8 mouse cellular contexts compared by ENCODE assay signal in the genomic region with DNA sequence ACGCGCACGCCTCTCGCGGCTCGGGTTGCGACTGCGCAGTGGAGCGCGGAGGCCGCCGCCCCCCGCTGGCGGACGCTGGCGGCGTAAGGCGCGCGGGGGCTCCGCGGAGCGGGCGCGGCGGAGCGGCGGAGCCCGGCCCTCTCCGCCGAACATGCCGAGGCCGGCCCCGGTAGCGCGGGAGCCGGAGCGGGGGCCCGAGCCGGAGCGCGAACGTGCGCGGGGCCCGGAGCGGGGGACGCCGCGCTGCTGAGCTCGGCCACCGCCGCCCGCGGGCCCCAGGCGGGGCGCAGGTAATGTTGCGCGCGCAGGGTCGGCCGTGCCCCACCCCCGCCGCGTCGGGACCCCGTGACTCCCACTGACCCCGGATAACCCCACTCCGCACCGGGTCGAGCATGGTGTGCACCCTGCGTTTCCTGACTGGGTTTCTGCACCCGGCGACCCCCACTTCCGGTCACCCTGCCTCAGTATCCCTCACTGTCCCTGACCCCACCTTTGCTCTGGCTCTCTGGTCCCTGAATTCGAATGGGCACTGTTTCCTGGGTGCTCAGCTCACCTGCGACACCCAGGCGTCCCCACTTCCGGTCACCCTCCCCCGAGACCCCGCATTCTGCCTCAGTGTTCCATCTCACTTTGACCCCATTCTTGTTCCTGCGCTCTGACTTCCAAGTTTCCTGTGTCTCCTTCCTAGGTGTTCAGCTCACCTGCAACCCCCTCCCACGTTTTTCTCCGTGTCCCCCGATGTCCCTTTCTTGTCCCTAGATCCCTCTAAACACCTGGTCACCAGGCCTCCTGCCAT. TPM values are rescaled to one million over a fixed set of nuclear protein-coding genes. Genes with fewer than 3 reads are reported as not detected.
A peak's percentile ranks its signal among the peaks of the same experiment; 100 is the strongest.
DNase-seq lines count a peak whose midpoint lies in the region; ATAC-seq and TF ChIP-seq lines count a peak whose summit lies in the region.

A gene (plus strand): TSS at position 178 of the 796 bp plus-strand sequence.

- intact Hi-C loops in left cerebral cortex, postnatal 25 days (cut with DNase I) = loop anchor here (1.0 to 5.0 kb wide), 4 partner anchors 34 to 56 kb away; a partner anchor contains a TSS

- no peaks in the 10 kb centered on the region for H3K36me3 ChIP-seq in stomach, embryonic 16.5 days (ENCODE audit: control insufficient read depth, insufficient read depth, low read length)

- no peak for TF ChIP-seq CTCF in cerebellum, adult 2 months (IDR thresholded peaks at IDR 0.05; ENCODE audit: borderline replicate concordance, insufficient read depth, low read depth, low read length)

- peak within 1 kb of the TSS; percentile 86 for H3K4me3 ChIP-seq in cerebellum, adult 2 months (replicated peaks; ENCODE audit: insufficient read depth, low read depth, low read length)
- peak within 1 kb of the TSS; percentile 75 for H3K4me3 ChIP-seq in stomach, embryonic 16.5 days (replicated peaks; ENCODE audit: low read length)

- ATAC-seq in stomach, embryonic 16.5 days (ENCODE audit: insufficient read depth, low FRiP score) = peak; percentile 2; the same call in 1 of the 2 replicates

- DNase-seq in left cerebral cortex, adult 18-20 months (ENCODE audit: low spot score in 2 of 2) = peak in 1 of 2 experiments; percentile 33
- no peak for DNase-seq in left cerebral cortex, adult 11 months (ENCODE audit: low spot score)
- peak in 1 of 2 experiments; percentile 66 for DNase-seq in cerebellum, adult 2 months
- peak; percentile 70 for DNase-seq in gastrocnemius, postnatal 10 days
- DNase-seq in induced T-regulatory cell, adult 2 months (ENCODE audit: low read depth) = peak; percentile 82
- peak in 1 of 2 experiments; percentile 30 for DNase-seq in left cerebral cortex, postnatal 25 days (ENCODE audit: low spot score in 2 of 2)
- peak; percentile 34 for DNase-seq in mesoderm, embryonic 11.5 days (ENCODE audit: low read depth, low spot score)

- peak within 1 kb of the TSS; percentile 88 for H3K4me2 ChIP-seq in stomach, embryonic 16.5 days (ENCODE audit: low read depth, low read length)

- peak; percentile 28; the same call in 1 of the 2 replicates for TF ChIP-seq POLR2A in cerebellum, adult 2 months (IDR thresholded peaks at IDR 0.05; ENCODE audit: borderline replicate concordance, insufficient read depth, low read length)

- H3K9me3 ChIP-seq in stomach, embryonic 16.5 days (replicated peaks; ENCODE audit: control insufficient read depth, low read length) = no peaks in the 10 kb centered on the region

- peak within 1 kb of the TSS; percentile 89 for H3K9ac ChIP-seq in stomach, embryonic 16.5 days (ENCODE audit: low read length)

- no peaks in the 10 kb centered on the region for H3K27me3 ChIP-seq in cerebellum, adult 2 months (ENCODE audit: control insufficient read depth, insufficient read depth, low read length)
- no peaks in the 10 kb centered on the region for H3K27me3 ChIP-seq in stomach, embryonic 16.5 days (ENCODE audit: control insufficient read depth, insufficient read depth, low read length)

- peak within 1 kb of the TSS; percentile 57 for H3K27ac ChIP-seq in cerebellum, adult 2 months (ENCODE audit: insufficient read depth, low read length)
- peak within 1 kb of the TSS; percentile 97 for H3K27ac ChIP-seq in stomach, embryonic 16.5 days (ENCODE audit: low read length)

- H3K4me1 ChIP-seq in cerebellum, adult 2 months (ENCODE audit: control insufficient read depth, insufficient read depth, low read length) = peaks cover 25% of the 10 kb centered on the region
- peaks cover 27% of the 10 kb centered on the region for H3K4me1 ChIP-seq in stomach, embryonic 16.5 days (ENCODE audit: control insufficient read depth, insufficient read depth, low read length)

- under 1% methylated on average over 81 of the region's 85 CpGs for WGBS in cerebellum, adult 2 months
- WGBS in stomach, embryonic 16.5 days = under 1% methylated on average over 71 of the region's 85 CpGs

RNA-seq across cellular contexts. Expression of the gene that starts here (rescaled TPM):
- total RNA-seq in left cerebral cortex, adult 18-20 months (2021) = 100 to 1,000 TPM; 253 to 267 TPM
- 208 and 218 TPM in 2 replicates for polyA plus RNA-seq in cerebellum, adult 2 months (2012; rRNA removed)
- 100 to 1,000 TPM; 121 to 141 TPM for total RNA-seq in gastrocnemius, postnatal 10 days (2021)
- total RNA-seq in left cerebral cortex, postnatal 25 days (2021) = 100 to 1,000 TPM; 222 to 247 TPM
- 18.1 TPM in 2 replicates for polyA plus RNA-seq in stomach, embryonic 16.5 days (2015; fragmentation: Nextera tagmentation; extraction: Ambion mirVana)

Comparison
In these comparisons a context has a peak if more than half of its experiments do, and no peak if none do; other contexts are left out.
1. RNA of the gene that starts here (polyA plus RNA-seq): 208 to 218 TPM in cerebellum, adult 2 months; 18.1 TPM in stomach, embryonic 16.5 days; every median in the first group is over 10 times any median in the second.